Mouse (Mus musculus): ENCODE results near the gene Hoxc5.

Hoxc5 gene

DNA sequence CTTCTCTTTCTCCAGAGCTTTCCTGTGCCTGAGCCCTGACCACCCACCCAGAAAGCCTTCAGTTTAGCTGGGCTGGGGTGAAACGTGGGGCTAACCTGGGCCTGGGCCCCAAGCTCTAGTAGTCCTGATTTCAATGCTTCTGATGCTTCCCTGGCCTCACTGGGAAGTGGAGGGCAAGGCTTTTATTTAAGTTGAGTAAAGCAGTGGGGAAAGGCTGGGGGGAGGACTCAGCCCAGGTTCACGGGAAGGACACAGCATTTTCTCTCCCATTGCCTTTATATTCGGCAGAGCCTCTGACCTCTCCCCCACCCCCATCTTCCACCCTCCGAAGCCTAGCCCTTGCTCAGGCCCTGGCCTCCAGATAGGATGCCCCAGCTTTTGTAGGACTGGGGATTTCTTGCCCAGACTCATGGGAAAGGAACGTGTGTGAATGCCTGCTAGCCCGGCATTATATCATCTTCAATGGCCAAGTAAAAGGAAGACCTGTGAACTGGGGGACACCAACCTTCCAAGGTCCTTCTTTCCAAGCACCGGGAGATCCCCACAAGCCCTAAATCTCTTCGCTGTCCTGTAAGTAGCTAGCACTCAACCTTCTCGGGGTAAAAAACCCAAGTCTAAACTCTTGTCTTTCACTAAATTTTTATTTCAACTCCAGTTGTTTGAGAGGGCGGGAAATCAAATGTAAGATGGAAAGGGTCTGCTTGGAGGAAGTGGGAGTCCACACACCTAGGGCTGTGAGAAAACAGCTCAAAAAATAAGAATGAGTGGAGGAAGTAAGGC is 71.6 kb downstream of the Hoxc5 start:
- no peak for DNase-seq (ENCODE audit: low spot score in 2 of 2)

DNA sequence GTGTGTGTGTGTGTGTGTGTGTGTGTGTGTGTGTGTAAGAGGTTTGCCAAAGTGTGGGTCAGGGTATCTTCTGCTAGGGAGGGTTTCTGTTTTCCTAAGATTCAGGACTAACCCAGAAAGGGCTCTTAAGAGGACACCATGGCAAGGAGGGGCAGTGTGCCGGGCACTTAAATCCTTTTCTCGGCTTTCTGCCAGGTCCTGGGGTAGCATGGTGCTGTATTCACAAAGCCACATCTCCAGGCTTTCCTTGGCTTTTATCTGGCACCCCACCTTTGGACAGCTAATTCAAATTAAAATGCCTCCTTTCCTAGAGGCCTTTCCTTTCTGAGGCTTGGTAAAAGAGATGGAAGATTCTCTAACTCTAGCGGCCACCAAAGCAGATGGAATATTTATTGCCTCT is 72.4 kb downstream of the Hoxc5 start:
- no peak for DNase-seq (ENCODE audit: low spot score in 2 of 2)

DNA sequence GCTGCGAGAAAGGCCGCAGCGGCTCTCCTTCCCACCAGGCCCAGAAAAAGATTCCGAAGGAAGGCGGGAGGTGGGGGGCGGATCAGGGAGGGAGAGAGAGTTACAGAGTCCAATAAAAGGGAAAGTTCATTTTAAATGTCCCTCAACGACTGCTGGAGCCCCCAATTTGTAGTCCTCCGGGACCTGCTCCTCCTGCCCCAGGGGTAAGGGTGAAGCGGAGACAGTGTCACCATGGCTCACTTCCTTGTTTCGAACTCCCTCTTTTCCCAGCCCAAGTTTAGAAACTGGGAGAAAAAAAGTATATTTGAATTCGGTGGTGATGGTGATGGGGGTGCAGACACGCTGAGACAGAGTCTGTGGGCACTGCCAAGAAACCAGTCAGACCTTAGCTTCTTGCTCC is 73.4 kb downstream of the Hoxc5 start:
- no peak for DNase-seq (ENCODE audit: low spot score in 2 of 2)

DNA sequence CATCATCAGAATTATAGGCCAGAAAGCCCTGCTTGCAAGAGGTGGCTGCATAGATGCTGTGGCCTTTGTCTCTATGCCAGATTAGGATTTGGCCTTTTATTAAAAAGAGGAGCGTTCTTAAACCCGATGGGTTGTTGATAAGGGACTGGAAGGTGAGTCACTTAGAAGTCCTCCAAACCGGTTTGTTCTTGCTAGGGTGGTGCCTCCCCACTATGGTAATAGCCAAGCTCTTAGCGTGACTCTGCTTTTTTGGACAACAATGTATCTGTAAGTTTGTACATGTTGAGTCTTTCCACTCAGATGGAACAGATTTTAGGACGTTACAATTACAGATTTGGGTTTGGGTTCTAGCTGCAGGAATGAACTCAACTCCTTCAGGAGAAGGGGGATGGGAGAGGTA is 74.4 kb downstream of the Hoxc5 start:
- no peak for DNase-seq (ENCODE audit: low spot score in 2 of 2)

GRCm38 (mm10) chr15:103042209-103042608 is 75.0 kb downstream of the Hoxc5 start:
- DNase-seq (ENCODE audit: low spot score in 2 of 2), result no peak

GRCm38 (mm10) chr15:103051670-103052069 is 84.4 kb downstream of the Hoxc5 start:
- no peak for DNase-seq (ENCODE audit: low spot score in 2 of 2)

GRCm38 (mm10) chr15:103053210-103053609 is 86.0 kb downstream of the Hoxc5 start:
- DNase-seq (ENCODE audit: low spot score in 2 of 2), result no peak

GRCm38 (mm10) chr15:103056396-103056795 is 89.2 kb downstream of the Hoxc5 start:
- DNase-seq (ENCODE audit: low spot score in 2 of 2), result no peak

- DNase-seq (ENCODE audit: low spot score in 2 of 2), result no peak
These were observed 91.5 kb downstream of the Hoxc5 start for GRCm38 (mm10) chr15:103058715-103059114.

GRCm38 (mm10) chr15:103059393-103059992 is 92.2 kb downstream of the Hoxc5 start:
- no peak for DNase-seq (ENCODE audit: low spot score in 2 of 2)

- DNase-seq (ENCODE audit: low spot score in 2 of 2), result no peak
These were observed 92.7 kb downstream of the Hoxc5 start for GRCm38 (mm10) chr15:103060021-103060340.

DNA sequence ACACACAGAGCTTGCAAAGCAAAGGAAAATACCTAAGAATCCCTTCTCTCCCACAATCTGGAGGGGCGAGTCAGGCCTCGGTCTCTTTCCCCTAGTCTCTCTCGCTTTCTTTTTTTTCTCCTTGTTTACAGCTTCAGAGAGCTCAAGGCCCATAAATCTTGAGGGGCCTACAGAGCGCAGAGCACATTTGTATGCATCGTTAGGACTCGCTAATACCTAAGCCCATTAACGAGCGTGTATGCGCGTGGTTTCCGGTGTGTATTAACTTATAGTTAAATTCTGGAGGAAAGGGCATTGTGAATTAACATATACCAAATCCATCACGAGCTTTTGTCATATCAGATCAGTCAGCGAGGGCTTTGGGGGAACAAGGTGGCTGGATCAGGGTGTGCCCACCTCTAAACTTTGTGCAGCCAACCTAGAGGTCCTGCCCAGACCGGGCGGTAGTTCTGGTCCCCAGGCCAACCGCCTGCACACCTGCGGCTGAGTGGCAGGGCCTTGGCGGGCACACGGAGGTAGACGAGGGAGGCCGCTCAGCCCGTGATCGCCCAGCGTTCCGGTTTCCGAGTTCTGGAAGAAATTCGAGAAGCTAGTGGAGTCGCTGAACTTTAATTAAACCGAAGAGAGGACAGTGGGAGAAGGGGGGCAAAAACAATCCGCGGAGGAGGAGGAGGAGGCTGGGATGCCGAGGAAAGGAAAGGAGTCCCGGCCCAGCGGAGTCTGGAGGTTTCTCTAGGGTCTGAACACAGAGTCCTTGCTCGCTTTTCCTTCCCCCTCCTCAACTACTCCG is 93.3 kb downstream of the Hoxc5 start:
- peak in 1 of 2 experiments; percentile 34 for DNase-seq (ENCODE audit: low spot score in 2 of 2)

GRCm38 (mm10) chr15:103061131-103061825 is 94.0 kb downstream of the Hoxc5 start:
- peak in 1 of 2 experiments; percentile 67 for DNase-seq (ENCODE audit: low spot score in 2 of 2)

GRCm38 (mm10) chr15:103061988-103062387 is 94.7 kb downstream of the Hoxc5 start:
- DNase-seq (ENCODE audit: low spot score in 2 of 2), result no peak

DNA sequence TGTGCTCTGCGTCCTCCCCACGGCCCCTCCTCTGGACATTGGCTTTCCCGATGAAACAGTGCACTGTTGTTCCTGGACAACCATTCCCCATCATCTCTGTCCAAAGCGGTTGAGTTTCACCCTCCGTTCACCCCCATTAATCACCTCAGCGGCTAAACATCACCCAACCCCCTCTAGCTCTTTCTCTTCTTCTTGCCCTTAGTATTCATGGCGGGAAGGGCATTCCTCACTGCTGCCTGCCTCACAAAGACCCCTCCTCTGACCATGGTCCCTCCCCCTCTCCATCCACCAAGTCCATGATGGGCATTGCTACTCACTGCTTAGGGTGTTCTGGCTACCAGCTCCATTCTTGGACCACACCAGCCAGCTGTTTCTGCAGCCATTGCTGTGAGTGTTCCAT is 98.4 kb downstream of the Hoxc5 start:
- no peak for DNase-seq (ENCODE audit: low spot score in 2 of 2)

All from urinary bladder, postnatal 36 days (tissue).